In the genomic region with DNA sequence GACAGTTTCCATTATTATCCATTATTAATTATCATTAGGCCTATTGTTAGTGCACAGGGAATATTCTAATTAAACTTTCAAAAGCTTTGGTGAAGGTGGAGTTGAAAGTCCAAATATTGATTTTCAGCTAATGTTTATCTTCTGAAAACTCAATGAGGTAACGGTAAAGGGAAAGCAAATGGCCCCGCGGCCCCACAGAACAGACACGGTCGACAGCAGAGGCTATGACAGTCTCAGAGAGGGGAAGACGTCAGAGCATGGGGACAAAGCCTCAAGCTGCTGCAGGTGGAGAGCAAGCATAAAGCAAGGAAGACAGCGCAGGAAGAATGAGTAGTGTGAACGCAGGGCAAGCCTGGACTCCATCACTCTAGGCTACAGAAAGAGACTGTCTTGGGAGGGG, we compare ENCODE assay signal across 18 mouse cellular contexts. TPM values are rescaled to one million over a fixed set of nuclear protein-coding genes. Genes with fewer than 3 reads are reported as not detected.
DNase-seq lines count a peak whose midpoint lies in the region; ATAC-seq and TF ChIP-seq lines count a peak whose summit lies in the region.
"Had no signal": no experiment of that assay in that cellular context is flagged by ENCODE, and none has a peak within 500 bp of the region (broad histone marks: within the 10 kb centered on the region; RNA-seq: fewer than 3 reads in every experiment).

No protein-coding gene starts in this region.

- no peaks in the 10 kb centered on the region for H3K36me3 ChIP-seq in hindbrain, embryonic 11.5 days (ENCODE audit: control insufficient read depth, insufficient read depth, low read length)
- peaks cover 19% of the 10 kb centered on the region for H3K36me3 ChIP-seq in hindbrain, embryonic 12.5 days
- peaks cover 3% of the 10 kb centered on the region; the same call in 1 of the 2 replicates for H3K36me3 ChIP-seq in neural tube, embryonic 14.5 days (ENCODE audit: control insufficient read depth, insufficient read depth, low read length)
- no peaks in the 10 kb centered on the region for H3K36me3 ChIP-seq in neural tube, embryonic 15.5 days

- H3K27ac ChIP-seq in cerebellum, adult 2 months (ENCODE audit: insufficient read depth, low read length): peak overlapping the region; percentile 63; the same call in 1 of the 2 replicates
- no peak overlapping the region for H3K27ac ChIP-seq in hindbrain, embryonic 11.5 days (ENCODE audit: low read depth, low read length)
- no peak overlapping the region for H3K27ac ChIP-seq in hindbrain, embryonic 12.5 days
- no peak overlapping the region for H3K27ac ChIP-seq in neural tube, embryonic 14.5 days (ENCODE audit: low read depth, low read length)
- no peak overlapping the region for H3K27ac ChIP-seq in neural tube, embryonic 15.5 days (replicated peaks)
- H3K27ac ChIP-seq: limb, embryonic 10.5 days; midbrain, embryonic 10.5 days had no signal

- H3K27me3 ChIP-seq in cerebellum, adult 2 months (ENCODE audit: control insufficient read depth, insufficient read depth, low read length): no peaks in the 10 kb centered on the region
- no peaks in the 10 kb centered on the region for H3K27me3 ChIP-seq in hindbrain, embryonic 11.5 days (ENCODE audit: control insufficient read depth, insufficient read depth, low read length)
- H3K27me3 ChIP-seq in hindbrain, embryonic 12.5 days: no peaks in the 10 kb centered on the region
- no peaks in the 10 kb centered on the region for H3K27me3 ChIP-seq in neural tube, embryonic 14.5 days (ENCODE audit: control insufficient read depth, insufficient read depth, low read length)
- H3K27me3 ChIP-seq in neural tube, embryonic 15.5 days (replicated peaks): no peaks in the 10 kb centered on the region
- H3K27me3 ChIP-seq: Patski had no signal

- no peak overlapping the region for H3K4me3 ChIP-seq in cerebellum, adult 2 months (replicated peaks; ENCODE audit: insufficient read depth, low read depth, low read length)
- H3K4me3 ChIP-seq in hindbrain, embryonic 11.5 days (ENCODE audit: low read depth, low read length): no peak overlapping the region
- no peak overlapping the region for H3K4me3 ChIP-seq in hindbrain, embryonic 12.5 days
- H3K4me3 ChIP-seq in neural tube, embryonic 14.5 days (ENCODE audit: low read depth, low read length): no peak overlapping the region
- no peak overlapping the region for H3K4me3 ChIP-seq in neural tube, embryonic 15.5 days (replicated peaks)
- H3K4me3 ChIP-seq: limb, embryonic 10.5 days; midbrain, embryonic 10.5 days; myocyte had no signal

- peaks cover 40% of the 10 kb centered on the region; the same call in 1 of the 2 replicates for H3K4me1 ChIP-seq in cerebellum, adult 2 months (ENCODE audit: control insufficient read depth, insufficient read depth, low read length)
- no peaks in the 10 kb centered on the region for H3K4me1 ChIP-seq in hindbrain, embryonic 11.5 days (replicated peaks; ENCODE audit: control insufficient read depth, insufficient read depth, low read length)
- peaks cover 4% of the 10 kb centered on the region; the same call in 1 of the 2 replicates for H3K4me1 ChIP-seq in hindbrain, embryonic 12.5 days
- 0 out of 2 replicates have a peak, but pooled peaks cover 3% of the 10 kb centered on the region for H3K4me1 ChIP-seq in neural tube, embryonic 14.5 days (ENCODE audit: control insufficient read depth, insufficient read depth, low read length)
- H3K4me1 ChIP-seq in neural tube, embryonic 15.5 days: peaks cover 10% of the 10 kb centered on the region

- no peak overlapping the region for H3K9ac ChIP-seq in hindbrain, embryonic 11.5 days (ENCODE audit: low read depth, low read length)
- H3K9ac ChIP-seq in hindbrain, embryonic 12.5 days: no peak overlapping the region
- no peak overlapping the region for H3K9ac ChIP-seq in neural tube, embryonic 14.5 days (replicated peaks; ENCODE audit: low read depth, low read length)
- no peak overlapping the region for H3K9ac ChIP-seq in neural tube, embryonic 15.5 days (replicated peaks)

- ATAC-seq in hindbrain, embryonic 11.5 days (ENCODE audit: low FRiP score): 0 out of 2 replicates have a peak, but pooled peaks have one; percentile 25
- ATAC-seq in hindbrain, embryonic 12.5 days (ENCODE audit: low FRiP score): no peak
- peak; percentile 62; the same call in 1 of the 2 replicates for ATAC-seq in neural tube, embryonic 14.5 days (ENCODE audit: low read depth)
- no peak for ATAC-seq in neural tube, embryonic 15.5 days (ENCODE audit: low FRiP score)
- ATAC-seq: intestine, embryonic 16.5 days; lung, postnatal 0 days; Patski had no signal

- H3K4me2 ChIP-seq in hindbrain, embryonic 11.5 days (replicated peaks; ENCODE audit: low read depth, low read length): no peak overlapping the region
- H3K4me2 ChIP-seq in hindbrain, embryonic 12.5 days (replicated peaks): no peak overlapping the region
- H3K4me2 ChIP-seq in neural tube, embryonic 14.5 days (ENCODE audit: low read depth, low read length): no peak overlapping the region
- H3K4me2 ChIP-seq in neural tube, embryonic 15.5 days: no peak overlapping the region

- no peaks in the 10 kb centered on the region for H3K9me3 ChIP-seq in hindbrain, embryonic 11.5 days (ENCODE audit: control insufficient read depth, low read length)
- no peaks in the 10 kb centered on the region for H3K9me3 ChIP-seq in hindbrain, embryonic 12.5 days (replicated peaks)
- no peaks in the 10 kb centered on the region for H3K9me3 ChIP-seq in neural tube, embryonic 14.5 days (ENCODE audit: control insufficient read depth, low read length)
- H3K9me3 ChIP-seq in neural tube, embryonic 15.5 days (replicated peaks): no peaks in the 10 kb centered on the region
- H3K9me3 ChIP-seq: limb, embryonic 10.5 days; midbrain, embryonic 10.5 days had no signal

- 38% methylated on average over 8 of the region's 8 CpGs for WGBS in cerebellum, adult 2 months
- WGBS in hindbrain, embryonic 11.5 days: 74% methylated on average over 7 of the region's 8 CpGs
- 77% methylated on average over 8 of the region's 8 CpGs for WGBS in hindbrain, embryonic 12.5 days
- 44% methylated on average over 7 of the region's 8 CpGs for WGBS in neural tube, embryonic 14.5 days
- WGBS in neural tube, embryonic 15.5 days: 53% methylated on average over 8 of the region's 8 CpGs

- DNase-seq in cerebellum, adult 2 months: no peak
- no peak for DNase-seq in cerebellum, adult 18-20 months
- DNase-seq in hindbrain, embryonic 11.5 days (ENCODE audit: low spot score): no peak
- no peak for DNase-seq in adrenal gland, adult 2 months
- DNase-seq in cerebellum, postnatal 25 days: no peak
- DNase-seq: cerebellum, postnatal 14 days; kidney, postnatal 25 days; layer of hippocampus, postnatal 36 days; thymus, postnatal 4 days had no signal

- no peak for TF ChIP-seq POLR2A in cerebellum, adult 2 months (IDR thresholded peaks at IDR 0.05; ENCODE audit: borderline replicate concordance, insufficient read depth, low read length)

- no peak for TF ChIP-seq CTCF in cerebellum, adult 2 months (IDR thresholded peaks at IDR 0.05; ENCODE audit: borderline replicate concordance, insufficient read depth, low read depth, low read length)

RNA-seq across cellular contexts. Expression of a gene that starts 9.2 kb away (rescaled TPM):
- polyA plus RNA-seq in cerebellum, adult 2 months (2012; rRNA removed): 1,793 and 1,993 TPM in 2 replicates
- polyA plus RNA-seq in hindbrain, embryonic 11.5 days (2014; fragmentation: Nextera tagmentation; extraction: Ambion mirVana): 379 and 387 TPM in 2 replicates
- 462 and 486 TPM in 2 replicates for polyA plus RNA-seq in hindbrain, embryonic 12.5 days (2016; fragmentation: Nextera tagmentation; extraction: Ambion mirVana)
- 720 and 814 TPM in 2 replicates for polyA plus RNA-seq in neural tube, embryonic 14.5 days (2014; fragmentation: Nextera tagmentation; extraction: Ambion mirVana)
- polyA plus RNA-seq in neural tube, embryonic 15.5 days (2015; fragmentation: Nextera tagmentation; extraction: Ambion mirVana): 763 and 813 TPM in 2 replicates
- total RNA-seq in adrenal gland, adult 2 months (2021): 1,000 to 10,000 TPM; 1,107 to 1,115 TPM
- polyA plus RNA-seq in adrenal gland, adult 2 months (2012; rRNA removed): 828 and 985 TPM in 2 replicates

RNA-seq across cellular contexts. Expression of a gene that starts 50.3 kb away (rescaled TPM):
- 21.2 and 22.4 TPM in 2 replicates for polyA plus RNA-seq in cerebellum, adult 2 months (2012; rRNA removed)
- polyA plus RNA-seq in hindbrain, embryonic 11.5 days (2014; fragmentation: Nextera tagmentation; extraction: Ambion mirVana): 37.8 and 43.0 TPM in 2 replicates
- polyA plus RNA-seq in hindbrain, embryonic 12.5 days (2016; fragmentation: Nextera tagmentation; extraction: Ambion mirVana): 34.2 and 36.4 TPM in 2 replicates
- 33.8 and 38.5 TPM in 2 replicates for polyA plus RNA-seq in neural tube, embryonic 14.5 days (2014; fragmentation: Nextera tagmentation; extraction: Ambion mirVana)
- 20.3 and 25.4 TPM in 2 replicates for polyA plus RNA-seq in neural tube, embryonic 15.5 days (2015; fragmentation: Nextera tagmentation; extraction: Ambion mirVana)
- total RNA-seq in adrenal gland, adult 2 months (2021): 10 to 100 TPM; 22.6 to 24.3 TPM
- polyA plus RNA-seq in adrenal gland, adult 2 months (2012; rRNA removed): 0.73 and 0.78 TPM in 2 replicates

Comparison
In these comparisons a context has a peak if more than half of its experiments do, and no peak if none do; other contexts are left out.
1. ATAC-seq: peak in hindbrain, embryonic 11.5 days (single experiment) and neural tube, embryonic 14.5 days (single experiment); none in hindbrain, embryonic 12.5 days (single experiment) and neural tube, embryonic 15.5 days (single experiment).
2. RNA of a gene that starts 50.3 kb away (polyA plus RNA-seq): 37.8 to 43.0 TPM in hindbrain, embryonic 11.5 days, 34.2 to 36.4 TPM in hindbrain, embryonic 12.5 days, 33.8 to 38.5 TPM in neural tube, embryonic 14.5 days, 20.3 to 25.4 TPM in neural tube, embryonic 15.5 days and 21.2 to 22.4 TPM in cerebellum, adult 2 months; 0.73 to 0.78 TPM in adrenal gland, adult 2 months; every median in the first group is over 10 times any median in the second.